Mouse (Mus musculus) skeletal muscle tissue, adult 2 months (tissue): Measurements from ENCODE around the gene Zscan5b.
"Not testable (repeated sequence)": the region's sequence is repeated elsewhere in the genome, so short reads cannot be mapped to it uniquely, and the experiment has no call there.

Source experiments
- DNase-seq: peaks from one replicate; pipeline ENCODE4 v3.0.0-alpha.2; 2012; ENCODE audit warnings: low read depth, low spot score

Gene Zscan5b

DNA sequence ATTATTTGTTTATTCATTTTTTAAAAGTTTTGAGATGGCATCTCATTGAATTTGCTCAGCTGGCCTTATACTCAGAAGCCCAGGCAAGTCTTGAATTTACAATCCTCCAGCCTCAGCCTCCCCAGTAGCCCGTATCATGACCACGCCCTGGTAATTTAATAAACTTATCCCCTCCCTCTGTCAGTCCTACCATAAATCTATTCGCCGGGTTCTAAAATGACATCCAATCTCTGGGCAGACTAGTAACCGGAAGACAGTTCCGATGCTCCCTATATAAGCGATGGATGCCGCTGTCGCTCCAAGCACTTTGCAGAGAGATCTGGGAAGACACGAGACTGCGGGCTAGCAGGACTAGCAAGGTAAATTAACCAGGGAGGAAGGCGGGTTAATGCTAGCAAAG lies at the start of gene Zscan5b:
Zscan5b (plus strand) TSS at position 301 of the 400 bp plus-strand sequence.
- no peak for DNase-seq

DNA sequence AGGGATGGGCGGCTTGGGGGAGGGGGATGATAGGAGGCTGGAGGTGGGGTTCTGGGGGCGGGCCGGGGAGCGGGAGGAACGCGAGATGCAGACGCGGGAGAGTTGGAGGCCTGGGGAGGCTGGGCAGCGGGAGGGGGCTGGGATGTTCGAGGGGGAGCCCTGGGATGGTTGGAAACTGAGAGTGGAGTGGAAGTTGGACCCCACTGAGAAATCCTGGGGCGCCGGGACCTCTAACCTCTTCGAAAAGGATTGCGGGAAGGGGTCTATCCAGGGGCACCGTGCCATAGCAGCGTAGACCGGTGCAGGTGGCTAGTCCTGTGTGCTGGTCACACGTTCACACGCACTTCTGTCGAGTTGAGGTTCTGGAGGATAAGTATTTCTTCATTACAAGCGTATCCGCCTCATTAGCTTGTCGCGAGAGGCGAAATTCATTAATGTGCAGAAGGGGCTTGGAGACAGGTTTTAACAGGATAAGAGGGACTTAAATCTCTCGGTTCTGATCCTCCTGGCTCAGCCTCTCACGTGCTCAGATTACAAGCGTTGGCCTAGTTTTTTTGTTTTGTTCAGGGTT lies 49.3 kb upstream of the Zscan5b start:
- DNase-seq, result no peak

DNA sequence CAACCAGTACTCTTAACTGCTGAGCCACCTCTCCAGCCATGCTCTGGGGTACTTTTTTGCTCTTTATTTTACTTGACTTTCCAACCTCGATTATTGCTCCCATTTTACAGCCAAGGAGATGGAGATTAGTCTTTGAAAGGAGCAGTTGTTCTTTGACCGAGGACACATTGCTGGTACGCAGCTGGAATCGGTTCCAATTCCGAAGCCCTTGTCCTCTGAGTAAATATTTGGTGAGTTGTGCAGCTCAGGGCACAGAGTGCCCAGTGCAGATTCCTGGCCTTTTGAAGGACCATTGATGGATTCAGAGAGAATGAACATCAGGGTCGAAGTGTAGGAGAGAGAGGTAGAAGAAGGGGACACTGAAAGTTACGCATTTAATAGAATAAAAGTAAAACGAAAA lies 48.2 kb upstream of the Zscan5b start:
- DNase-seq, result no peak

- DNase-seq, result not testable (repeated sequence)
Observed at GRCm38 (mm10) chr7:6174365-6174987, 47.6 kb upstream of the Zscan5b start.

GRCm38 (mm10) chr7:6179013-6179412 lies 43.1 kb upstream of the Zscan5b start:
- DNase-seq, result no peak

DNA sequence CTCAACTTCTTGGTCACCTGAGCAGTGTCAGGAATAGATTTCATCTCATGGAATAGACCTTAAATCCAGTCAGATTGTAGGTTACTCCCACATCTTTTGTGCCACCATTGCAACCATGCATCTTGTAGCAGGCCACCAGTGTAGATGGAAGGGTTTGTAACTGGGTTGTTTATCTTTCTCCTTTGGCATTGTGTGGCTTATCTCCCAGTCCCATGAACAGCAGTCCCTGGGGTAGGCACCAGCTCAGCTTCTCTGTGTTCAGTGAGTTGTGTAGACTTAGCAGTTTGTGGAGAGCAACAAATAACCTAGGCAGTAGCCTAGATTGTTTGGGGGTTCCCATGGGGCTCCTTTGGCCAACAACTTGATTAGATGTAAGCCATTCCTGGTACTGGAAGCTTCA lies 39.2 kb upstream of the Zscan5b start:
- no peak for DNase-seq

DNA sequence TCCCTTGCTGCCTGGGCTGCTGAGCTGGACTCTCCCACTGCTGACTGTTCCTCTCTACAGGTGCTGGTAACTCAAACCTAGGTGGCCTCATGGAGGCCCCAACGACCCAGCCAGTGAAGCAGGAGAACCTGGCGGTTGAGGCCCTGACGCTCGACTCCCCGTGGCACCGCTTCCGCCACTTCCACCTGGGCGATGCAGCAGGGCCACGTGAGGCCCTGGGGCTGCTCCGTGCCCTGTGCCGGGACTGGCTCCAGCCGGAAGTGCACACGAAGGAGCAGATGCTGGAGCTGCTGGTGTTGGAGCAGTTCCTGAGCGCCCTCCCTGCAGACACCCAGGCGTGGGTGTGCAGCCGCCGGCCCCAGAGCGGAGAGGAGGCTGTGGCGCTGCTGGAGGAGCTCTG lies 38.3 kb upstream of the Zscan5b start:
- DNase-seq, result no peak

- DNase-seq, result peak; percentile 50
Observed at GRCm38 (mm10) chr7:6184521-6184920, 37.6 kb upstream of the Zscan5b start.

- no peak for DNase-seq
Observed at GRCm38 (mm10) chr7:6185391-6185790, 36.7 kb upstream of the Zscan5b start.

DNA sequence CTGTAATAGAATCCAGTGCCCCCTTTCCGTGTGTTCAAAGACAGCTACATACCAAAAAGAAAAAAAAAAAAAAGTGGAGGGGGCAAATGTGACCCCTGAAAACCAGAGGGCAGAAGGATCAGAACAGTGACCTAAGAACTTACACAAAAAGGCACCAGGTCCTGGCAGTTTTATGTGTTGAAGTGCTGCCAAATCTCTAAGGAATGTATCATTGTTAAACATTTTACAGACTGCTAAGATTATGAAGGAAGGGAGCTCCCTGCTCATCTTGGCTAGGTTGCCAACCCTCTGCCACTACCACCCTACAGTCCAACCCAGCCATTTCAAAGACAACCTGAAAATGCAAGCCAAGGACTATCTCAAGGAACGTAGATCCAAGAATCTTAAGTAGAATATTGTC lies 35.9 kb upstream of the Zscan5b start:
- DNase-seq, result no peak

GRCm38 (mm10) chr7:6186756-6187155 lies 35.3 kb upstream of the Zscan5b start:
- DNase-seq, result no peak

DNA sequence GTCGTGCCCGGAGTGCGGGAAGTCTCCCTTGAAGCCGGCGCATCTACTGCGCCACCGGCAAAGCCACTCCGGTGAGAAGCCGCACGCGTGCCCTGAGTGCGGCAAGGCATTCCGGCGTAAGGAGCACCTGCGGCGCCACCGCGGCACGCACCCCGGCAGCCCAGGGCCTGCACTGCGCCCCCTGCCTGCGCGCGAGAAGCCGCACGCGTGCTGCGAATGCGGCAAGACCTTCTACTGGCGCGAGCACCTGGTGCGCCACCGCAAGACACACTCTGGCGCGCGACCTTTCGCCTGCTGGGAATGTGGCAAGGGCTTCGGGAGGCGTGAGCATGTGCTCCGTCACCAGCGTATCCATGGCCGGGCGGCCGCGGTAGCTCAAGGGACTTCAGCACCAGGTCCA lies 32.5 kb upstream of the Zscan5b start:
- DNase-seq, result no peak

- DNase-seq, result peak; percentile 53
Observed at GRCm38 (mm10) chr7:6191376-6191775, 30.7 kb upstream of the Zscan5b start.

GRCm38 (mm10) chr7:6194129-6194528 lies 27.9 kb upstream of the Zscan5b start:
- peak; percentile 14 for DNase-seq

GRCm38 (mm10) chr7:6195777-6196176 lies 26.3 kb upstream of the Zscan5b start:
- no peak for DNase-seq

DNA sequence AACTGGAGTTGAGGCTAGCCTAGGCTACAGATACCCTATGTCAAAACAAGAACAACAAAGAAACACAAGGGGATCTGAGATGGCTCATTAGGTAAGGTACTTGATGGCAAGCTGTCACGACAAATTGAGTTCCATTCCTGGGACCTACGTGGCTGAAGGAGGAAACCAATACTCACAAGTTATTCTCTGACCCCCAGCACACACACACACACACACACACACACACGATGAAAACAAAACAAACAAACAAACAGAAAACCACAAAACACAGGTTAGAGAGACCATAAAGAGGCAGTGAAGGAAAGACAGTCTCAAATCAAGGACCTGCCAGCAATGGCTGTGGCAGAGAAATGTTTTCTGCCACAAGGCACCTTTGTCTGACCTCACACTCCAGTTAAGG lies 25.3 kb upstream of the Zscan5b start, which contains the start of gene Galp:
Galp (plus strand) TSS at position 301 of the 400 bp plus-strand sequence.
- no peak for DNase-seq

- no peak for DNase-seq
Observed at GRCm38 (mm10) chr7:6204200-6204599, 17.9 kb upstream of the Zscan5b start.

- no peak for DNase-seq
Observed at GRCm38 (mm10) chr7:6213144-6213543, 8.9 kb upstream of the Zscan5b start.

DNA sequence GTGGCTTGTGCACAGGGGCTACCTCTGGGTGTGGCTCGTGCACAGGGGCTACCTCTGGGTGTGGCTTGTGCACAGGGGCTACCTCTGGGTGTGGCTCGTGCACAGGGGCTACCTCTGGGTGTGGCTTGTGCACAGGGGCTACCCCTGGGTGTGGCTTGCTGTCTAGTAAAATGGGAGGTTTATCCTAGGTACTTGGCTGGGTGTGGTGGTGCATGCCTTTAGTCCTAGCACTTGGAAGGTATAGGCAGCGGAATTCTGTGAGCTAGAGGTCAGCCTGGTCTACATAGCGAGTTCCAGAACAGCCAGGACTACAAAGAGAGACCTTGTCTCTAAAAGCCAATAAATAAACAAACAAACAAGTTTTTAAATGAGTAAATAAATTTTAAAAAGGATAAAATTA lies 7.4 kb upstream of the Zscan5b start:
- DNase-seq, result not testable (repeated sequence)

GRCm38 (mm10) chr7:6220147-6220546 lies 1.9 kb upstream of the Zscan5b start:
- no peak for DNase-seq

- not testable (repeated sequence) for DNase-seq
Observed at GRCm38 (mm10) chr7:6228491-6228890, 6.4 kb downstream of the Zscan5b start.

DNA sequence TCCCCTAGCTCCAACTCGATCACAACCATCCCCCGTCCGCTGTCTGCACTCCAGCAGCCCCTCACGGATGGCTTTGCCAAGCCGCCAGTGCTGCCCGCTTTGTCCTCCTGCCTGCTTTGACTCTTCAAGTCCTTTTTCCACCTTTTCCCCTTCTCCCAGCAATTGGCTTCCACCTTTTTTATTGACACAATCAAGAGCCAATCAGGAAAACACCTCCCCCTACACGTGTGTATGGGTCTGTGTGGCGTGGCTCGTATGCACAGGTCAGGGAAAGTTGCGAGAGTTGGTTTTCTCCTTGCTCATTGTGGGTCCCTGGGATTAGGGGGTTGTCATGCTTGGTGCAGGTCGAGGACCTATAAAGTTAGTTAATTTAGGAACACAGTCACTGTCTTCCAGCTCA lies 17.7 kb downstream of the Zscan5b start:
- DNase-seq, result no peak

DNA sequence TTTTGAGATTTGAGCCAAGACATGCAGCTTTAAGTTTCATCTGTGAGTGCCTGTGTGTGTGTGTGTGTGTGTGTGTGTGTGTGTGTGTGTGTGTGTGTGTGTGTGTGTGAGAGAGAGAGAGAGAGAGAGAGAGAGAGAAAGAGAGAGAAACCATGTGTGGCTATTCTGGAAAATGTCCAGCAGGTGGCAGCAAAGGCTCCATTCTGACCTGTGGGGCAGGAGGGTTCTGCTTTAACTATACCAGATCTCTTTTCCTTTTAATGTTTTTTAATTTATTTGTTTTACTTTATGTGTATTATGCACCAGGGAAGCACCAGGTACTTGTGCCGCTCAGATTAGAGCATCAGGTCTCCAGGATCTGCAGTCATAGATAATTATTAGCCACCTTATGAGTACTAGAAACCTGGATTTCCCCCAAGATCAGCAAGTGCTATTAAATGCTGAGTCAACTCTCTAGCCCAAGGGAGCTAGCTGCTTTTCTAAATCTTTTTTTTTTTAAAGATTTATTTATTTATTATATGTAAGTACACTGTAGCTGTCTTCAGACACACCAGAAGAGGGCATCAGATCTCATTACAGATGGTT lies 18.9 kb downstream of the Zscan5b start:
- DNase-seq, result peak; percentile 3
